Mouse (Mus musculus) spleen, adult 2 months (tissue): Measurements from ENCODE around the gene Ehbp1.

ENCODE experiments used
- CTCF ChIP-seq: fragments of 200-500 bp; IDR thresholded peaks from 2 replicates; pipeline ENCODE4 v1.5.1; 2011; ENCODE audit warnings: mild to moderate bottlenecking, inconsistent platforms; ENCODE audit not compliant: insufficient read depth, insufficient read length, insufficient replicate concordance; ENCODE audit errors: extremely low read depth
- POLR2A ChIP-seq: fragments of 200-500 bp; IDR thresholded peaks from 2 replicates; pipeline ENCODE4 v1.6.1; 2011; ENCODE audit warnings: low read depth, low read length, inconsistent platforms

DNA sequence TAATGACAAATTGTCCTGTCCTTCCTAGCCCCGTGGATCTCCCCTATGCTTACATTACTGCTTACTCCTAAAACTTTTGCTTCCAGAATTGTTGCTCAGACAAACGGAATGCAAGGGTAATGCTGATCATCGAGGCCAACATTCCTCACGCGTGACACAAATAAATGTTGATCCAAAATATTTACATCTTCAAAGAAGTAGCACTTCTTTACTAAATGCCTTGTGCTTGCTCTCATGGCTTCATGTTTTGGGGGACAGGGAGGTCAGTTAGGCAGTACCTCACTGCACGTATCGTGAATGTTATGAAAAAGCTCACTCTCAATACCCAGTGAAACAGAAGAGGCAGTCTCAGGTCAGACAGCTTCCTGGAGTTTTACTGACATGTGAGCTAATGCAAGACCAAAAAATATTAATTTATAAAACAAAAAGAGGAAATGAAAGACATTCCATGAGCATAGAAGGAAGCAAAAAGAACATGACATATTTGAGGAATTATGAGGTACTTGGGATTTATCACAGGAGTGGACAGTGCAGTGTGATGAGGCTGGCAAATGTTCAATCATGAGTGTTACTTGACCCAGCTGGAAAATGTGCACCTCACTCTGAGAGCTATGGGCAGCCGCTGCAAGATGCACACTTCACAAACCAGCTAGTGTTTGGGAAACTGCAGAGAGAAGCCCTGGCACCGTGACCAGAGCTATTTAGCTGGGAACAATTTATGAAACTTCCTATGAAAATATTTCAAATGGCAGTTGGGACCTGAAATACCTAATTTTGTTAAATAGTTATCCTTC is 187.4 kb downstream of the Ehbp1 start:
- TF ChIP-seq CTCF (no peak), POLR2A (no peak)
